Mouse (Mus musculus): ENCODE data around the gene Nmb.
A peak's percentile ranks its signal among the peaks of the same experiment; 100 is the strongest.

The Nmb gene

DNA sequence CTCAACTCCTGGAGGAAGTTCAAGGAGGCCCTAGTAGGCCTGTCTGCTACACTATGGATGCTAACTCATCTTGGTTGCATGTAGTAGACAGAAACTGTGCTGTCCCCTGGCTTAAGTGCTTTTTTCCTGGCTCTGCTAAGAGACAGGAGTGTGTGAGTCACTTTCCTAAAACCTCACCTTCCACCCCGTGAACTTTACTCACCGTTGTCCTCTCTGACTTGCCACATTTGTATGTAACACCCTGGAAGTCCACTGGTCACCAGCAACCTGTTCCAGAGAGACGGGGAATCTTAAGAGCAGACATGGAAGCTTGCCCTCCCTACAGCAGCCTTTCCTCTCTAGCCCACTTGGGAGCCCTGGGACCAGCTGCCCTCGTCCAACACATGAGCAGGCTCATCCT is 7.2 kb downstream of the Nmb start:
- DNase-seq (ENCODE audit: low spot score), result peak; percentile 9

DNA sequence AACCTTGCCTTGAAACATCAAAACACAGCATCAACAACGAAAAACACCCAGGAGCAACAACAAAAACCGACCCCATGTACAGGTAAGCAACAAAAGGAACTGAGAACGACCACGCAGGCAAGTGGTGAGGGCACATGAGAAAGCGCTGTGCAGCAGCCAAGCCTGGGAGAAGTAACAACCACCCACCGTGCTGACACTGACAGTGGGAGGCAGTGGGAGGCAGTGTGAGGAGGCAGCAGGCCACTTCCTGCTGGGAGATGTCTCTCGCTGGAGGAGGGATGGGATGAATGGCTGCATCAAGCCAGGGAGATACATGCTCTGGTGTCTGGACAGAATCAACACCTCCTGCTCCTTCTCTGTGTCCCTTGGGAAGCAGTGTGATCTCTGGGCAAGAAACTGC is 7.7 kb downstream of the Nmb start:
- DNase-seq (ENCODE audit: low spot score), result no peak

DNA sequence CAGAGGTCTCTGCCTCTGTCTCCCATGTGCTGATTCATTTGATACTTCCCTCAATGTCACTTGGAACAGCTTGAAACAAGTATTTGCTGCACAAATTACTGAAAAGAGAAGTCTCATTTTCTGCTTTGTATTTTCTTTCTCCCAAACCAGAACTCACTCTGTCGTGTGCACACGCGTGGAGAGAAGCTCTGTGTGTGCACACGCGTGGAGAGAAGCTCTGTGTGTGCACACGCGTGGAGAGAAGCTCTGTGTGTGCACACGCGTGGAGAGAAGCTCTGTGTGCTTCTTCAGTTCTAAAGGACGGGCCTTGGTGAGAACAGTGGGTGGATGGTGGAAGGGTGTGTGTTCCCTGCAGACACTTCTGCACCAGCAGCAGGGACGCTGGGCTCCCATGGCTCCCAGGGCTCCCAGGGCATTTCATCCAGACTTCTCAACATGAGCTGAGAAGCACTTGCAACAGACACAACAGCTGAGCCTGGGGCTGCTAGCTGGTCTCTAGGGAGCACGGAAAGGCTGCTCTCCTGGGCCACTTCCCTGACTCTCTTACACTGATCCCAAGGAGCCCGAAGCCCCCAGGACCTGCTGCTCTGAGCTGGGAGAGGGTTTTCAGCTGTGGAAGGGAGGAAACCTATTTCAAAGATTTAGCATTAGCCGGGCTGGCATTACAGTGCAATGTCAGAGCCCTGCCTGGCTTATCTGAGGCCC is 9.9 kb downstream of the Nmb start:
- no peak for DNase-seq (ENCODE audit: low spot score)

DNA sequence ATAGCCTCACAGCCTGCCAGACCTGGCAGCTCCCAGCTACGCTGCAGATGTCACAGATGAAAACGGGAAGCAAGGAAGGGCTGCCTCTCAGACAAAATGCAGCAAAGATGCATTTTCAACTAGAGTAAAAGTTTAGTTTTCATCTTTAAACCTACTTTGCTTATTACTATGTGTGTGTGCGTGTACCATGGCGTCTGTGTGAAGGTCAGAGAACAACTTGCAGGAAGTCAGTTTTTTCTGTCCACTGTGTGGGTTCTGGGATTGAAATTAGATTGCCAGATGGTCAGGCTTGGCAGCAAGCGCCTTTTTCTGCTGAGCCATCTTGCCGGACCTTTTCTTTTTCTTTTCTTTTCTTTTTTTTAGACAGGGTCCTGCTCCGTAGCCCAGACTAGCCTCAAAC is 10.7 kb downstream of the Nmb start:
- no peak for DNase-seq (ENCODE audit: low spot score)

DNA sequence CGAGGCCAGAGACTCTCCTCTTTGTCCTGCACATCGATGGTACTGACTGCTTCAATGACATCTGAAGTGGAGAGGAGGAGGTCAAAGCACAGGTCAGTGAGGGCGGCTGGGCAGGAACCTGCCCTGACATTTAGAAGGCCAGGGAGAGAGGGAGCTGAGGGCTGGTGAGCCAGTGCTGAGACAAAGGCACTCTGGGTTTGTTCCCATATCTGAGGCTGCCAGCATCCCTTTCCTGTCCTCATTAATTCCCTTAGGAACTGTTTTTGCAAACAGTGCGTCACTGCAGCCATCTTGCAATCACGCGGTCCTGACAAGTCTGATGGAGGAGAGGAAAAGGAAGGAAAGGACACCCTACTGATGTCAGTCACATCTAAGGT is 11.1 kb downstream of the Nmb start:
- DNase-seq (ENCODE audit: low spot score), result no peak

DNA sequence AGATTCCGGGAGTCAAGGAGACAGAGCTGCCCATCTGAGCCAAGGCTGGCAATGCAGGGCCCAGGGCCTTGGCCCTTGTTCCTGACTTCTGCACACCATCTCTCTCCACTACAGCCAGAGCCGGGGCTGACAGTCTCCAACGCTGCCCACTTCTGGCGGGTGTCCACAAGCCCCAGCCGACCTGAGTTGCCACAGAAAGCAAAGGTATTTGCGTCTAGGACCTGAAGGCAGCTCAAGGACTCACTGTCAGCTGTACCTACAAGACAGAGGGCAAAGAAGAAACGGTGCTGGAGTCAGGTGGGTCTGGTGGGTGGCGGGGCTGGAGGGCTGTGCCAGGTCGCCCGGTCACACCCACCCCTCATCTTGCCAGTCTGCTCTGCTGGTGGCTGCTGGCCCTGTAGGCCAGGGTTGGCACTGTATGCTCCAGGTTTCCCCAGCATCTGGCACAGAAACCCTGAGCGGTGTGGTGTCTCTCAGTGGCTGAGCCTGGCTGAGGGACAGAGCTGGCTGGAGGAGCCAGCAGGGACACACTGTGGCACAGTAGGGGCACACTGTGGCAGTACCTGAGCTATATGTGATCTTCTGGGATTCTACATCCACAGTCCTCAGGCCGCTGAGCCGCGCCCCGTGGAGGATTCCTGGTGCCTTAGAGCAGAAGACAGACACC is 11.7 kb downstream of the Nmb start:
- DNase-seq (ENCODE audit: low spot score), result no peak

DNA sequence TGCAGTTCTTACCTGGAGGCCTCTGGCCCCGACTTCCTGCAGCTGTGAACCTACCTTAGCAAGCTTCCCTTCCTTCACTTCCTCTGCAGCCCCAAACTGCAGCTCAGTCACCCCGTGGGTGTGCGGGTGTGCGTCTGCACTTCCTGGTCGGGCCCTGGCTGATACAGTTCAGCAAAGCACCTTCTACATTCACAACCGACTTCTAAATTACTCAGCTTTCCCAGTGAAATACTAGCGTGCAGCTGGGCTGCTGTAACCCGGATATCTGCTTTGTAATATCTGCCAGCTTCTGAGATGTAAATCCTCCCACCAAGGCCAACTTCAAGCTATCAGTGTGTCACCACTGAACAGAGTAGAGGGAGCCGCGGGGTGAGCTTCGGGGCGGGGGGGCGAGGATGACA is 15.0 kb downstream of the Nmb start:
- DNase-seq (ENCODE audit: low spot score), result no peak

DNA sequence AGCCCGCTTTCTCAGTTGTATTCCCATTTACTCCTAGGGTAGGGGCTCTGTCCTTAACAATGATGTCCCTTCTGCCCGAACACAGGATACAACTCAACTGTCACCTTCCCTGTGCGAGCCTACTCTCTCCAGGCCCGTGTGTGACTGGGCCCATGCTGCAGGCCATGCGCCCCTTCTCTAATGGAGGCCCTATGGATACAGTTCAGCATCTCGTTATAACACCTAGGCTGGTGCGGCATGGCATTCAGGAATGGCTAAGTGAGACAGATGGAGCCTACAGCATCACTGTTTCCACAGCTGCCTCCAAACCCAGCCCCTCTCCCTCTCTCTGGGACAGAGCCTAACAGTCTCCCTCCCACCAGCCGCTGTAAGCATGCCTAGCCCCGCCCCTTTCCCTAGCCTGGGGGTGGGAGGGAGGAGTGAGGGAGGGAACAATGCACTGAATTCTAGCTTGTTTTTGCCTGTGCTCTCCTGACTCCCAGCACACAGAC is 15.8 kb downstream of the Nmb start:
- no peak for DNase-seq (ENCODE audit: low spot score)

DNA sequence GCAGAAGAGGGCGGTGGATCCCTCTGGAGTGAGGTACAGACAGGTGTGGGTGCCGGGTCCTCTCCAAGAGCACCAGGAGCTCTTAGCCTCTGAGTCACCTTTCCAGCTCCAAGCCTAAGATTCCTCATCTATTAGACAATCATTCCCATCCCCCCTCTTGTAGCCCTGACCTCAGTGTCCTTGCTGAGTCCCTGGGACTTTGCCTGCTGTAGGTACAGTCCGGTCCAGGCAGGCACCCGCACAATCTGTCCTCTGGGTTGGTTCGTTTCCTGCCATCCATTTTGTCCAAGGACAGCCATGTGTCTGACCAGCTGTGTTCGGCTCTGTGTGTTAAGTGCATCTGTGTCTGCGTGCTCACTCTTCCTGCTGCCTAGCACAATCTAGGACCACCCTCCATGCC is 16.3 kb downstream of the Nmb start:
- DNase-seq (ENCODE audit: low spot score), result no peak

DNA sequence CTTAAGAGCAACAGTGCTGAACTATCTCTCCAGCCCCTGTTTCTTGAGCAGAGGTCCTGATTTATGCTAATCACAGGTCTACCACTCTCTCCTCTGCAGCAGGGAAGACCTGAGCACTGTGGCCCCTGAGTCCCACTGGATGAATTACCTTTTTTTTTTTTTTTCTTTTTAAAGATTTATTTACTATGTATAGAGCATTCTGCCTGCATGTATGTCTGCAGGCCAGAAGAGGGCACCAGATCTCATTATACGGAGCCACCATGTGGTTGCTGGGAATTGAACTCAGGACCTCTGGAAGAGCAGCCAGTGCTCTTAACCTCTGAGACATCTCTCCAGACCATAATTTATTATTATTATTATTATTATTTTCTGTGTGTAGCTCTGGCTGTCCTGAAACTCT is 19.2 kb downstream of the Nmb start:
- no peak for DNase-seq (ENCODE audit: low spot score)

DNA sequence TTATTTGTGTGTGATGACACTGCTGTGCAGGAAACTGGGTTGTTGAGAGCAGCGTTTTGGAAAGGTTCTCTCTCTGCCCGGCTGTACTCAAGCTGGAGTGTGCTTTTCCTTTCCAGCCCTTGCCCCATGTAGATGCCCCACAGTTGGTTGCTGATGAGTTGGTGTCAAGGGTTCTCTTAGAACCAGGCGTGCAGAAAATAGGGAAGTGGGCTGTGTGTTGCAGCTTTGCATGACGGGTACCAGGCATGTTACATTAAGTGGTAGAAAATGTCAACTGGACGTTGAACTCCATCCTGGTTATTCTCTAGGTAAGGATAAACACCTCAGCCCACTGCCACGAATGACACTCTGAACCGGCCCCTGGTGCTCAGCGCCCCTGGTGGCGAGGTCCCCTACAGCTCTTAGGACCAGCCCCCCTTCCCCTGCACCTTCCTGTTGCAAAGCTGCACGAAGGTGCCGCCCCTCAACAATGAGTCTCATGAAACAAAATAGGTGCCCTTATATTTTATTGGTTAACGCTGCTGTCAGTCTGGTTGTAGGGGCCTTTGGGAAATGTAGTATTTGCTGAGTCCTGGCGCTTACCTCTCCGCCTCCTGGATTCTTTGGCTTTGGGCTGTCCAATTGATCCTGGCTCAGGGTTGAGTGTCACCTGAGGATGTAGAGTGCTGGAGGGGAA is 21.9 kb downstream of the Nmb start:
- DNase-seq (ENCODE audit: low spot score), result no peak

DNA sequence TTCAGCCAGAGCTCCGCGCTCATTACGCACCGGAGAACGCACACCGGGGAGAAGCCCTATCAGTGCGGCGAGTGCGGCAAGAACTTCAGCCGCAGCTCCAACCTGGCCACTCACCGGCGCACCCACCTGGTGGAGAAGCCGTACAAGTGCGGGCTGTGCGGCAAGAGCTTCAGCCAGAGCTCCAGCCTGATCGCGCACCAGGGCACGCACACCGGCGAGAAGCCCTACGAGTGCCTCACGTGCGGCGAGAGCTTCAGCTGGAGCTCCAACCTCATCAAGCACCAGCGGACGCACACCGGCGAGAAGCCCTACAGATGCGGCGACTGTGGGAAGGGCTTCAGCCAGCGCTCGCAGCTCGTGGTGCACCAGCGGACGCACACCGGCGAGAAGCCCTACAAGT is 29.1 kb downstream of the Nmb start:
- no peak for DNase-seq (ENCODE audit: low spot score)

DNA sequence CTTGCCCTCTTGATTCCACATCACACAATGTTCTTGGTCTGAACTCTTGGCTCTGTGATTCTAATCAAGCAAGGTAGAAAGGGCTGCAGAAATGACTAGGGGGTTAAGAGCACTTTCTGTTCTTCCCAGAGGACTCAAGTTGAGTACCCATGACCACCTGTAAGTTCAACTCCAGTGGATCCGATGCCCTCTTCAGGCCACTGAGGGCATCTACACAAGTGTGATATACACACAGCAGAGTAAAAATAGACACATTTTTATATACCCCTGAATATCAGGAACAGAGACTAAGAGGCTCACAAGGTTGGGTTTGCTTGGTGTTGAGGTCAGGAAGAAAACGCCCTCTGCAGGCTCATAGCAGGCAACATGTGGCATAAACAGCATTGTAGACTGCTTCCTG is 31.2 kb downstream of the Nmb start:
- DNase-seq (ENCODE audit: low spot score), result no peak

DNA sequence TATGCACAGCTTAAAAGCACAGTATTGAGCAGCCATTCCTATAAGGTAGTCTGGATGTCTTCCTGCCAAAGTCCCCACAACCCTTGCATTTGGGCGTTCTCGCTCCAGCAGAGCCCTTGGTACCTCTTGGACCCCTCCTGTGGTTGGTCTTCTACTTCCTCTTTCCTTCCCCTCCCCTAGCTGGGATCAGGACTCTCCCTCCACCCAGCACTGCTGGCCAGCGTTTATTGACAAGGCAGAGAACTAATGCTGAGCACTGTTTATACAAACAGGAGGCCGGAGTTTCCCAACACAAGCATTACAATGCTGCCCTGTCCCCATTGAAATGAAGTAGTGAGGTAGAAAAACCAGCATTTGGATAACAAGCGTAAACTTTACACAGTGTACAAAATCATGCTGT is 31.8 kb downstream of the Nmb start:
- no peak for DNase-seq (ENCODE audit: low spot score)

DNA sequence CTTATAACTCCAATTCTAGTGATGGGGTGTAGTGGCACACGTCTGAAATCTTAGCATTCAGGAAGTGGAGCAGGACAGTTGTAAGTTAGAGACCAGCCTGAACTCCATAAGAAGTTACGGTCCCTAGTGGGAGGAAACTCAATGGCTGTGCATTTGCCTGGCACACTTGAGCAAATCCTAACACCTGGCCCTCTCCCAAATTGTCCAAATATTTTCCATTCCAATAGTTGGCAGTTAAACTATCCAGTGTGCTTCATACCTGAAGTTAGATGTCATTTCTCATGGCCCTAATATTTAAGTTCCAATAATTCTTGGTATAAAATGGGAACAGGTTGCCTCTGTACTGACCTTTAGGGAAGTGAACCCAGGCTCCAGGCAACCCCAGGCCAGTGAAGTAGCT is 36.2 kb downstream of the Nmb start:
- DNase-seq (ENCODE audit: low spot score), result no peak

DNA sequence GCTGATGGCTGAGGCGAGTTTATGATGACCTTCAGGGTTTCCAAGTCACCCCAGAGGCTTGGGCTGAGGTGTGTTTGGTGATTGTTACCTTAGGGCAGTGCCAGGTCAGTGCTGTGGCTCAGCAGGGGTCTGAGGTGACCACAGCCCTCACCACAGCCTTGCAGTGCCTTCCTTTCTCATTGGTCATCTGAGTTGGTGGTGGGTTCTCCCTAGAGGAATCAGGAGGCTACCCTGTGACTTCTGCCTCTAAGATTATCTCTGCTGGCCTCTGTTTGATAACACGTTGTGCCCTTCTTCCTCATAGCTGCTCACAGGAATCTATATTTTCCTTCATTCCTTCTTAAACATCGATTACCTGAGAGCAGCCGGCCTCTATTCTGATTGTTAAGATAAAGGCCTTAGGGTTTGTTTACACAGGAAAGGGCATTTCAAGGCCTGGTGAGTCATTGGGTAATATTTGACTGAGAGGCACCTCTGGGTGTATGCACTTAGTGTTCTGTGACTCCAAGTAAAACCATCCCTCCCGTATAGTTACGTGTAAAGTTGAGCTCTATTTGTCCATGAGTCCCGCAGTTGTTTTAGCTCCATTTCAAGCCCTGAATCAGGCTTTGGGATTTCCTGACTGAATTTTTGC is 38.2 kb downstream of the Nmb start:
- DNase-seq (ENCODE audit: low spot score), result no peak

DNA sequence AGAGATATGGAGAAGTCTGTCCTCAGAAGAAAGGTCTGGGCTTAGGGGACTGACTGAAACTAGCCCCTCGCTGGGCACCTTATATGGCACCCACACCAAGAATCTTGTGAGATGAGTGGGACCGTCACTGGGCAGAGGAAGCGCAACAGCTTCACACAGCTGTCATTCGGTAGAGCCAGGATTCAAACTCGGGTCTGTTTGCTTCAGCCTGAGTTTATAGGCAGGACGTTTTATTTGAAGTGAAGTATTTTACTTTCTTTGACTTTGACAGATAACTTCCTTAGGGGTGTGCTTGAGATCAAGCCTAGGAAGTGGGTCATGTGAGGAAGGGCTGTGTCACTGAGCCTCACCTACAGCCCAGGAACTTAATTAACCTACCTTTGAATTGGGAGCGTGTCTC is 39.4 kb downstream of the Nmb start:
- no peak for DNase-seq (ENCODE audit: low spot score)

DNA sequence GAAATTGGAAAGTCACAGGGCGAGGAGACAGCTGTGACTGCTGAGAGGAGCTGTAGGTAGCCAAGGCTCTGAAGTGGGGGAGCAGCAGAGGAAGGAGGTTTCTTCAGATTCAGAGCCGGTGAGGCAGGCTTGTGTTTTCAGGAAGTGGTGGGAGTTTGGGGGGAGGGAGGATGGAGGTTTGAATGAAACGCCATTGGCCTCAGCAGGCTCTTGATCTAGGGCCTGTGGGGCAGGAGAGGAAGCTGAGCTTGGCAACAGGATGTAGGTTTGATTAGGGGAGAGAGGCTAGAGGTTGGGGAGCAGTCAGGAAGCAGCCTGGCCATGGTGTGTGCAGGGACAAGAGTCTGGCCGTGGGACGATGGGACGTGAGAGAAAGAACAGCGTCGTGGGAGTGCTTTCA is 40.0 kb downstream of the Nmb start:
- DNase-seq (ENCODE audit: low spot score), result no peak

DNA sequence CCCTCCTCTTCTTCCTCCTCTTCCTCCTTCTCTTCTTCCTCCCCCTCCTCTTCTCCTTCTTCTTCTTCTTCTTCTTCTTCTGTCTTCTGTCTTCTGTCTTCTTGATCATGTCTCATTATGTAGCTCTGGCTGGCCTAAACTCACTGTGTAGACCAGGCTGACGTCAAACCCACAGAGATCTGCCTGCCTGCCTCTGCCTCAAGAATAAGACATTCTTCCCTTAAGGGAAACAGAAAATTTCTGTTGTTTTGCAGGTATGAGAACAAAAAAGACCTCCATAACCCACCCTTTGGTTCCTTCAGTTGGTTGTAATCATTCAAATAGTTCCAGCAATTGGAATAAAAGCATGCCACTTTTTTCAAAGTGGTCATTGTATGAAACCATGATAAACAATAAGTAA is 40.7 kb downstream of the Nmb start:
- DNase-seq (ENCODE audit: low spot score), result no peak

DNA sequence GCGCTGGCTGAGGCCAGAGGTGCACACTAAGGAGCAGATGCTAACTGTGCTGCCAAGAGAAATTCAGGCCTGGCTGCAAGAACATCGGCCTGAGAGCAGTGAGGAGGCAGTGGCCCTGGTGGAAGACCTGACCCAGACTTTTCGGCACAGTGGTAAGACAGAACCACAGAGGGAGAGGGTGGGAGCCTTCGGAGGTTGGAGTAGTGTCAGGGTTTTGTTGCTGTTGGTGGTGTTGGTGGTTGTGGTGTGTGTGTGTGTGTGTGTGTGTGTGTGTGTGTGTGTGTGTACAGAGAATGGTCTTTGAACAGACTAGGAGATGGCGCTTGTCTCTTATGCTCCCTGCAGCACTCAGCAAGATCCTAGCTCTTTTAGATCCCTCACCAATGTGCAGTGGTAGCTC is 41.4 kb downstream of the Nmb start:
- DNase-seq (ENCODE audit: low spot score), result no peak

DNA sequence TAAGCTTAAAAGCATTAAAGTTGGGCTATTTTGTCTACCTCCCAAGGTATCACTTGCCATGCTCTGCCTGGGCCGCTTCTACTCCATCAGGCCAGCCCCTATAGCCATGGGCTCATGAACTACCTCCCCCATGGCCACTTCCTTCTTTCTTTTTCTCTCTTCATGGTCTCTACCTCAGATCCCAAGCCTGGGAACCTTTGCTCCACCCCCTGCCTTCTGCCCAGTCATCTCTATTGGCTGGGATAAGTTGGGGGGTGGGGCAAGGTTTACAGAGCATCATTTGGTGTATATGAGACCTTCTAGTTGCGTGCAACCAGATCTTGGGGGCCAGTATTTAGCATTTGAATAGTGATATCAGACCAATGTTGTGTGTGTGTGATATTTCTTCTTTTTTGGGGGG is 42.4 kb downstream of the Nmb start:
- no peak for DNase-seq (ENCODE audit: low spot score)

DNA sequence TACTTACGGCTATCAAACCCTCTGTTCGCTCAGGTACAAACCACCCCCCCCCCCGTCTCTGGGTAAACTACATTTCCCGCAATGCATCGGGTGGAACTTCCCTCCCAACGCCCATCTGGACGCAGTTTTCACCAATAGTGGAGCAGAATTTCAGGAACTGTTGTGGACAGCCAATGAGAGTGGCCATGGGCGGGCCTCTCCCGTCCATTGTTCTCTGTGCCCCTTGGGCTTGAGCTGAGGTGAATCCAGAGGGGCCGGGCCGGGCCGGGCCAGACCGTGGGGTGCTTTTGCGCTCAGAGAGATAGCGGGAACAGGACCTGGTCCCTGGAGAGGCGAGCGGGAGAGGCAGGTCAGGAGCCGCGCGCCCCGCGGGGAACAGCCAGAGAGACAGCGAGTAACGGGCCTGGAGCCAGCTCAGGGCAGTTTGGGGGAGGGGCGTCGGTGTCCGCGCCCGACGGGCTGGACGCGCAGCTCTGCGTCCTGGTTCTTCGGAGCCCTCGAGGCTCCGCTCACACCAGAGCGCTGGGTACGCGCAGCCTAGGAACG is 44.1 kb downstream of the Nmb start, which contains the start of gene Zscan2:
Gene Zscan2 (plus strand): TSS at position 192 of the 546 bp plus-strand sequence.
- peak; percentile 92 for DNase-seq (ENCODE audit: low spot score)

DNA sequence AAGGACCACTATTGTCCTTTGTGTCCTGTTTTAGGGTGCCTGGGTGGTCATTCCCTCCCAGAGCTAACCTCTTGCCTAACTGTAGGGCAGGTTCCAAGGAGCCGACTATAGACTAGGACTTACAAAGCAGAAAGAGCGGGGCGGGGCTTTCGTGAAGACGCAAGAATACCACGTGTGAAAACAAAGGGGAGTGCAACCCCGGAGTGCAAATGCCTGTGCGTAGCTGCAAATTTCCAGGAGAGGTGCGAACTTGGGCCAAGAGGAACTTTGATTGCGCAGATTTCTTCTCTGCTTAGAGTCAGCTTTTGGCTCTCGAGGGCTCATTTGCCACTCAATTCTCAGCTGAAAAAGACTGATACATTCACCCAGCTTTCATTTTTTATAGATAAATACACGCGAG is 44.6 kb downstream of the Nmb start:
- DNase-seq (ENCODE audit: low spot score), result peak; percentile 48

All from adipocyte (in vitro differentiated cells).